Mouse (Mus musculus): ENCODE measurements around the gene Olfr690.
"Not testable (repeated sequence)": the region's sequence is repeated elsewhere in the genome, so short reads cannot be mapped to it uniquely, and the experiment has no call there.

The Olfr690 gene

DNA sequence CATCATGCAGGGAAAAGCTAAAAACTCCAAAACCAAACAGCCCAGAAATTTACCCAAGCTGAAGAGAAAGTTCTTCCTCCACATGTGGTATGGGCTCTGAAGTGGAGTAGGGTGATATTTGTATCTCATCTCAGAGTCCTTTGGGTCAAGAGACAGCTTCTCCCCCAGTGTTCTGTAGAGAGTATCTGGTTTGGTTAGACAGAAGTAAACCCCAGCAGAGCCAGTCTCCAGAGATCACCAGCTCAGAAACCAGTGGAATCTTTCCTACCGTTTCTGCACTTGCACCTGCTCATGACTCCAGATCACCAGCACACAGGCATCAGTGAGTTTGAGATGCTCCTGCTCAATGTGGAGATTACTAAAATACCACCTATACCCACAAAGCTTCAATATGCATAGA, at the start of gene Olfr690:
TSS of gene Olfr690 (minus strand) at position 101 of the 400 bp plus-strand sequence.
- no peak for DNase-seq (ENCODE audit: low spot score)

DNA sequence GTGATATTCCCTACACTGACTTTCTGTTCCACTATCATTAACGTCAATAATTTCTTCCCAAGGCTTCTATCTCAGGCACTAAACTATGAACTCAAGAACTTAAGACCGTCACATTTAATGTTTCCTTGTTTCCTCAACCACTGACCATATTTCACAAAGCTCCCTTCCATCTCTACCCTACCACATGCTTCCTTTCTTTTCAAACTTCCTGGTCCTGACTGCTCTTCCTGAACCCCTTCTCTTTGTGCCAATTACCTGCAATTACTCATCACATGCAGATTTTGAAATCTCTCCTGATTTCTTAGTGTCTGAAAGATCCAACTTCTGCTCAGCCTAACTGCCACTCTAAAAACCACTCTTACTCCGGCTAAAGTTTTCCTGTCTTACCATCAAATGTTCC, 46.4 kb upstream of the Olfr690 start:
- no peak for DNase-seq (ENCODE audit: low spot score)

- no peak for DNase-seq (ENCODE audit: low spot score)
Observed at GRCm38 (mm10) chr7:105374866-105375265, 41.0 kb upstream of the Olfr690 start, which contains the start of gene Gm5901. TSS of gene Gm5901 (plus strand) at chr7:105375038.

- peak; percentile 8 for DNase-seq (ENCODE audit: low spot score)
Observed at GRCm38 (mm10) chr7:105373976-105374375, 40.1 kb upstream of the Olfr690 start.

GRCm38 (mm10) chr7:105373509-105373908, 39.6 kb upstream of the Olfr690 start:
- no peak for DNase-seq (ENCODE audit: low spot score)

GRCm38 (mm10) chr7:105372912-105373311, 39.0 kb upstream of the Olfr690 start:
- no peak for DNase-seq (ENCODE audit: low spot score)

DNA sequence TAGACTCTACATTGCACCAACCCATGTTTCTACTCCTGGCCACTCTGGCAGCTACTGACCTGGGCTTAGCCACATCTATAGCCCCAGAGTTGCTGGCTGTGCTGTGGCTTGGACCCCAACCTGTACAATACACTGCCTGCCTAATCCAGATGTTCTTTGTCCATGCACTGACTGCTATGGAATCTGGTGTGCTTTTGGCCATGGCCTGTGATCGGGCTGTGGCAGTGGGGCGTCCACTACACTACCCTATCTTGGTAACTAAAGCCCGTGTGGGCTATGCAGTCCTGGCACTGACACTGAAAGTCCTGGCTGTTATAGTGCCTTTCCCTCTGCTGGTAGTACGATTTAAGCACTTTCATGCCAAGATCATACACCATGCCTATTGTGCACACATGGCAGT, 34.6 kb upstream of the Olfr690 start:
- DNase-seq (ENCODE audit: low spot score): no peak

DNA sequence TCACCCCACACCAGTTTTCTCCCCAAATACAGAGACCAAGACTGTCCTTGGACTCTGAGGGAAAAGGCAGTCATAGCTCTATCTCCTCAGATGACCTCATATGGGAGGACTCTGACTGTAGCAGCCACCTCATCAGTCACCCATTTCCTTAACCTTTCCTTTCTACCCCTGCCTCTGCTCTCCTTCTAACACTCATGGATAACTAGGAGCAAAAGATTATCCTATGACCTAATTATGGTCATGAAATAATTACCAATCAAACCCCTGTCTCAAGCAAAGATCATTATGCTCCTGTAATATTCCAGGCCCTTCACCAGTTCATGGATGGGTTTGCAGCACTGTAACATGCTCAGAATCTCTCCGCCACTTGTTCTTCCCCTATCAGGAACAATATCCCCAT, 34.0 kb upstream of the Olfr690 start, which contains the start of gene Olfr692:
TSS of gene Olfr692 (plus strand) at position 301 of the 400 bp plus-strand sequence.
- no peak for DNase-seq (ENCODE audit: low spot score)

DNA sequence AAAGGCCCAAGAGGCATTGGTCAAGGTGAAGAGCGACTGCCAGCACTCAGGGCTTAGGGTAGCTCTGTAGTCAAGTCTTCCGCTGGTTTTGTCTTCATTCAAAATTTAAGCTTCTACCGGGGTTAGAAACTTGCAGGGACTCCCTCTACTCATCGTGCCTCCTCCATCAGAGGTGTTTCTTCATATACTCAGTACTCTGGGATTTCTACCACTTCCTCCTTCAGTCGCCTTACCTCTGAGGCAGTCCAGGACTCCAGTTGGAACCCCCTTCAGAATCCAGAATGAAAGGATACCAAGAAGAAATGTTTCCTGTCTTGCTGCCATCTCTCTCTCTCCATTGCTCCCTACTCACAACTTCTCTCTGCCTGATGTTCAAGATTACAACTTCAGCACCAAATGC, 33.4 kb upstream of the Olfr690 start:
- DNase-seq (ENCODE audit: low spot score): no peak

DNA sequence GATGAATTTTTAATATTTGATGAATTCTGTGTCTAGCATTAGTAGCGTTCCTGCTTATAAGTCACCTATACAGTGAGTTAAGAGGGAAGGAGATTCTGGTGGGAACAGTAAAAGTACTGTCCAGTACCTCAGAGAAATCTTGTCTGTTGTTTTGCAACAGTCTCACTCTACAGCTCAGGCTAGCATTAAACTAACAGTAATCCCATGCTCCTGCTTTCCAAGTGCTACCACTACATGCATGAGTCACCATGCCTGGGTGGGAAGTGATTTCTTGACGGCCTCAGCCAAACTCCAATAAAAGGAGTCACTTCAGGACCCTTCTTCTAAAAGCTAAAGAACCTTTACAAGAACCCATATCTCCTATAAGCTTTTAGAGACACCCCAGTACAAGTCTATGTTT, 27.8 kb upstream of the Olfr690 start:
- no peak for DNase-seq (ENCODE audit: low spot score)

DNA sequence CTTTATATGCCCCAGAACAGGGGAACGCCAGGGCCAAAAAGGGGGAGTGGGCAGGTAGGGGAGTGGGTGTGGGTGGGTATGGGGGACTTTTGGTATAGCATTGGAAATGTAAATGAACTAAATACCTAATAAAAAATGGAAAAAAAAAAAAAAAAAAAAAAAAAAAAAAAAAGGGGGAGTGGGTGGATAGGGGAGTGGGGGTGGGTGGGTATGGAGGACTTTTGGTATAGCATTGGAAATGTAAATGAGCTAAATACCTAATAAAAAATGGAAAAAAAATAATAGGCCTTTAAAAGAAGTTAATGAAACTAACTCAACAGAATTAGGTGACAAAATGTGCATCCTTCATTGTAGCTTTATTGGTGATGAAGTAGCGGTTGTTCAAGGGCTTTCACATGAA, 22.6 kb upstream of the Olfr690 start:
- DNase-seq (ENCODE audit: low spot score): not testable (repeated sequence)

GRCm38 (mm10) chr7:105356064-105356463, 22.2 kb upstream of the Olfr690 start:
- not testable (repeated sequence) for DNase-seq (ENCODE audit: low spot score)

- no peak for DNase-seq (ENCODE audit: low spot score)
Observed at GRCm38 (mm10) chr7:105342752-105343151, 8.8 kb upstream of the Olfr690 start.

DNA sequence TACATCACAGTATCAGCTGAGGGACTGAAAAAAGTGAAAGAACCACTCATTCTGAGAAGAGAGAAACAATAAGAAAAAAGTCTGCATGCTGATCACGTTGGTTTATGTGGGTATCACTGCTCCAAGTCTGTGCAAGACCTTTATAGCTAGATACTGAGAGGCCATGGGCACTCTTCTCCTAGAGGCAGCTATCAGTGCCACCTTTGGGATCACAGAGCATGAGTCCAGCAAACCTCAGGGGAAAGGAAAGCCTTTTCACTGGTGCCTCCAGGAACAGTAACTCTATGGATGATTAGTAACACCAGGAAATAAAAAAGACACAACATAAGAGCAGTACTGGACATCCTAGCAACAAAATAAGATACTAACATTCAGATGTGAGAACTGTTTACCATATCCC, 8.3 kb upstream of the Olfr690 start, which contains the start of gene Olfr691:
TSS of gene Olfr691 (minus strand) at position 101 of the 400 bp plus-strand sequence.
- DNase-seq (ENCODE audit: low spot score): no peak

- DNase-seq (ENCODE audit: low spot score): no peak
Observed at GRCm38 (mm10) chr7:105325302-105325701, 8.6 kb downstream of the Olfr690 start.

GRCm38 (mm10) chr7:105310865-105311264, 23.0 kb downstream of the Olfr690 start, which contains the start of gene Olfr689:
TSS of gene Olfr689 (plus strand) at chr7:105311165.
- DNase-seq (ENCODE audit: low spot score): no peak

DNA sequence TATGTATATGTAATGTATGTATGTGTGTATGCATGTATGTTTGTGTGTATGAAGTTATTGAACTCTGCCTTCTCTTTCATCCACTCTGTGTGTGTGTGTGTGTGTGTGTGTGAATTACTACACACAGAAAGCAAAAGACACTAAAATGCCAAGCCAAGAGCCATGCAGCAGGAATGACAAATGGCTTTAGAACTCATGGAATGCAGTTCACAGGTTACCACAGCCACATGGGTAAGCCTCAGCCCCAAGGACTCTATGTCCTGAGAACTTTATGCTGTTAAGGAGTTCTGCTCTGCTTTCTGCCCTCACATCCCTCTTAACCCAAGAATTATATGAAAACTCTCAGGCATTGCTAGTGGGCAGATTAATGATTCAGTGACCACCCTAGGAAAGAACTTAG, 43.9 kb downstream of the Olfr690 start:
- DNase-seq (ENCODE audit: low spot score): no peak

- no peak for DNase-seq (ENCODE audit: low spot score)
Observed at GRCm38 (mm10) chr7:105287795-105288194, 46.1 kb downstream of the Olfr690 start, which contains the start of gene Olfr688. TSS of gene Olfr688 (plus strand) at chr7:105288095.

Measured in left cerebral cortex, adult 11 months (tissue).